Mouse (Mus musculus) frontal cortex, postnatal 25 days (tissue): ENCODE results near the gene Gata2.

Source experiments
- DNase-seq, 2 experiments: peaks; one replicate each; pipeline ENCODE4 v3.0.0; 2022; ENCODE audit warnings: low spot score in 2 of 2

Gene Gata2

GRCm38 (mm10) chr6:88194978-88195325, 1.3 kb downstream of the Gata2 start:
- DNase-seq, result no peak

GRCm38 (mm10) chr6:88196054-88196732, 2.5 kb downstream of the Gata2 start:
- DNase-seq, result no peak

GRCm38 (mm10) chr6:88196733-88197312, 3.1 kb downstream of the Gata2 start:
- no peak for DNase-seq

GRCm38 (mm10) chr6:88197313-88198069, 3.8 kb downstream of the Gata2 start:
- DNase-seq, result no peak

GRCm38 (mm10) chr6:88198070-88198940, 4.6 kb downstream of the Gata2 start:
- no peak for DNase-seq

- DNase-seq, result no peak
Observed at GRCm38 (mm10) chr6:88199001-88199717, 5.5 kb downstream of the Gata2 start.

- no peak for DNase-seq
Observed at GRCm38 (mm10) chr6:88199718-88200692, 6.3 kb downstream of the Gata2 start.

GRCm38 (mm10) chr6:88200693-88201609, 7.3 kb downstream of the Gata2 start:
- DNase-seq, result no peak

GRCm38 (mm10) chr6:88201926-88202700, 8.4 kb downstream of the Gata2 start:
- no peak for DNase-seq

- DNase-seq, result no peak
Observed at GRCm38 (mm10) chr6:88202921-88203690, 9.4 kb downstream of the Gata2 start.

- no peak for DNase-seq
Observed at GRCm38 (mm10) chr6:88203791-88204405, 10.2 kb downstream of the Gata2 start.

GRCm38 (mm10) chr6:88204531-88205385, 11.1 kb downstream of the Gata2 start:
- DNase-seq, result no peak

- no peak for DNase-seq
Observed at GRCm38 (mm10) chr6:88205386-88205700, 11.7 kb downstream of the Gata2 start.

GRCm38 (mm10) chr6:88205937-88206336, 12.2 kb downstream of the Gata2 start:
- no peak for DNase-seq

GRCm38 (mm10) chr6:88206566-88206965, 12.9 kb downstream of the Gata2 start:
- DNase-seq, result no peak

- no peak for DNase-seq
Observed at GRCm38 (mm10) chr6:88207403-88208033, 13.8 kb downstream of the Gata2 start.
